Mouse (Mus musculus): ENCODE data around the gene Gper1. TPM values are rescaled to one million over a fixed set of nuclear protein-coding genes. Genes with fewer than 3 reads are reported as not detected.

Gper1 gene
- total RNA-seq, 2 experiments from 2014 or later, result 2.2 to 2.4 TPM

DNA sequence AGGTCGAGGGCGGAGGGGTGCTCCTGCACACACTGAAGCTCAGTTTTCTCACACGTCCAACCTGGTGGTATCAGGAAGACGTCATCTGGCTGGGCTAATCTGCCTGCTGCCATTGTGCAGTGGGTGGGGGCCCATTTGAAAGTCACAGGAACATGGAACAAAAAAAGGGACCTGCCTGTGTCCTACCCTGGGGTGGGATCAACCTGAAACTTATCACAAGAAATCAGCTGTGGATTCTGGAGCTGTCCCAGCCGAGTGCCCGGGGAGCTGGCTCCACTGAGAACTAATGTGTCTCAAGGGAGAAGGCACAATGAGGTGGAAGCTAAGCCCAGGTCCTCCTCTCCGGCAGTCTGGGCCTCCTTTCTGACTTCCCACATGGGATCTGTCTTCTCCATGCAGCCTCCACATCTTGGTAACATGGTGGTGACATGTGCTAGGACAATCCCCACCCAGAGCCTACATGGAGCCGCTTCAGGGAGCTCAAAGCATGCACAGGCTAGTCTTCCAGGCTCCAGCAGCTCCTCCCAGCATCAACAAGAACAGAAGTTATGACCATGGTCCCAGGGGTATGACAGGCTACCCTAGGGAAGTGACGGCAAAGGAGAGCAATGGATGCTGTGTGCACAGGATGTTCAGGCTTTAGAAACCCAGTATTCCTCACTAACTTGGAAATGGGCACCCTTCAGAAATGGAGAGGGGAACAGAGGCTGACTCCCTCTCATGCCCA lies 11.1 kb downstream of the Gper1 start:
- intact Hi-C loops (cut with DNase I; ENCODE audit: low total_unique reads), result no loop called here
- no peak for DNase-seq

DNA sequence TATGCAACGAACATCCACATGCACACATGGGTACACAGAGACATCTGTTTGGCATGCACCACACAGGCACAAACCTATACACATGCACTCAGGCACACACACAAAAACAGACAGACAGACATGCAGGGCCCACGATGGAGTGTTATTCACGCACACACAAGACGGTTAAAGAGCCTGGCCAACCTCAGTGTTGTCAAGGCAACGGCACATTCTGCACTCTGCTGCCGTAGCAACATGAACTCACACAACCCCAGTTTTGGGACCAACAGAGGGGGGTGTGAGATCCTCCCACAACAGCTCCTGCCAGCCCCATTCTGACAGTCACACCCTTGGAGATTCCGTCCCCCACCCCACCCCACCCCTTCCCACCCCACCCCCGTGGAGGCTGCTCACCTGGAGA lies 12.0 kb downstream of the Gper1 start:
- intact Hi-C loops (cut with DNase I; ENCODE audit: low total_unique reads), result no loop called here
- peak; percentile 39 for DNase-seq

DNA sequence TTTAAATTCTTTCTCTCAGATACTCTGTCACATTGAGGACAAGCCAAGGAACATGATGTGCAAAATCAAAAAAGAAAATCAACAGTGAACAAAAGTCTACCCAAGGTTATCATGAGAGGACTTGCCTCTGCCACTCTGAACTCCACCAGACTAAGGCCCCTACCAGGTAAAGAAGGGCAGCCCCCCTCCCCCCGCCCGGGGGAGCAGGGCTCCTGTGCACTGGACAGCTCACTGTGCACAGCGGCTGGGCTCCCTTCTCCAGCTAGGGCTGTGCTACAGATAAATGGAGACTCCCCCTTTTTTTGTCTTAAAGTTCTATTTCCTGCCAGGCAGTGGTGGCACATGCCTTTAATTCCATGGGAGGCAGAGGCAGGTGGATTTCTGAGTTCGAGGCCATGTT lies 14.8 kb downstream of the Gper1 start:
- DNase-seq, result no peak
- intact Hi-C loops (cut with DNase I; ENCODE audit: low total_unique reads), result no loop called here

GRCm38 (mm10) chr5:139438440-139438839 lies 15.5 kb downstream of the Gper1 start:
- DNase-seq, result no peak
- intact Hi-C loops (cut with DNase I; ENCODE audit: low total_unique reads), result no loop called here

DNA sequence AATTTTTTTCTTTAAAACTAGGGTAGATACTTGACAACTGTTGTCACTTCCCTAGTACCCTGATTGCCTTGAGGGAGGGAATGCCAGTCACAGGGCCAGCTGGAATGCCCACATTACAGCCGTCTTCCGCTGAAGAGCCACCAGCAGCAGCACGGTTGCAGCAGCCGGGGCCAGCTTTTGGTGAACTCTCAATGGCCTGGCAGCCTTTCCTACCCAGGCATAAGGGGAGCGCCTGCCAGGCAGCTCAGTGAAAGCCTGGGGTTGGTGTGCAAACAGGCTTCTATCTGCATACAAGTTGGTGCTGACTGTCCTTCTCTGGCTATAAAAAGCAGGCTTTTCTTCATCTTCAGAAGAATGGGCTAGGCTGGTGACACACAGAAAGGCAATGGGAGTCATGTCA lies 17.5 kb downstream of the Gper1 start:
- intact Hi-C loops (cut with DNase I; ENCODE audit: low total_unique reads), result no loop called here

DNA sequence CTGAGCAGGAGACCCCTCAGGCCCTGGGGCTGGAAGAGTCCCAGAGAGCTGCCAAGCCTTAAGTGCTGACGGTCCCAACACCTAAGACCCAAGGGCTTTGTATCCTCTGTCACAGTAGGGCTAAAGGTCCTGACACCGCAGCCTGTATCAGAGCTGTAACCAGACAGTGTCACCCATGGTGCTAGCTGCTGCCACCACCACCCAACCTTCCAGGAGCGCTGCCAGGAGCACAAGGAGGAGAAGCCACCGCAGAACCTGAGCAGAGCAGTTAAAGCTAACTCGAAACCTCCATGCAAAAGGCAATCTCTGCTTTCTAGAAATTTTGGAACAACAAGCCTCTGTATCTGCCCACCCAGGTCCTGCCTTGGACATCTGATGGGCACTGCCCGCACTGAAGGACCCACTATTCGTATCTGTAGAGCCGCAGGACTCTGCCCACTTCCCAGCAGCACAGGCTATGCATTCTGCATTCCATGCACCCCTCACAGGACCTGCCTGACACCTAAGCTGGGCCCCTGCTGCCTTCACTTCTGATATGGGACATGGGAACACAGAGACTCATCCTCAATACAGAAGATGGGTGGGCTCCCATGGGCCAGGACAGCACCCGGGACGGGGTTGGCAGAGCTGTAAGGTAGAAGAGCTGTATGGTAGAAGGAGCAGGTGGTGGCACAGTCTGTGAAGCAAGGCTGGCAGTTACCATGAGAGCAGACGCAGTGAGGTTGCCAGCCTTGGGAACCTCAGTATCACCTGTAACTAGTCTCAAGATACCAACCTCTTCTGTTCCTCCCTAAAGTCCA lies 18.2 kb downstream of the Gper1 start:
- intact Hi-C loops (cut with DNase I; ENCODE audit: low total_unique reads), result no loop called here
- DNase-seq, result no peak

More for the DNA sequence above, 17.5 kb downstream of the Gper1 start:
- peak; percentile 49 for DNase-seq

- intact Hi-C loops (cut with DNase I; ENCODE audit: low total_unique reads), result no loop called here
- DNase-seq, result no peak
These were observed 18.7 kb downstream of the Gper1 start for GRCm38 (mm10) chr5:139441726-139442018.

- intact Hi-C loops (cut with DNase I; ENCODE audit: low total_unique reads), result no loop called here
- no peak for DNase-seq
These were observed 19.5 kb downstream of the Gper1 start for GRCm38 (mm10) chr5:139442428-139442827.

- DNase-seq, result no peak
- intact Hi-C loops (cut with DNase I; ENCODE audit: low total_unique reads), result no loop called here
These were observed 20.0 kb downstream of the Gper1 start for GRCm38 (mm10) chr5:139442962-139443361.

GRCm38 (mm10) chr5:139445258-139445657 lies 22.3 kb downstream of the Gper1 start:
- intact Hi-C loops (cut with DNase I; ENCODE audit: low total_unique reads), result no loop called here
- DNase-seq, result no peak

DNA sequence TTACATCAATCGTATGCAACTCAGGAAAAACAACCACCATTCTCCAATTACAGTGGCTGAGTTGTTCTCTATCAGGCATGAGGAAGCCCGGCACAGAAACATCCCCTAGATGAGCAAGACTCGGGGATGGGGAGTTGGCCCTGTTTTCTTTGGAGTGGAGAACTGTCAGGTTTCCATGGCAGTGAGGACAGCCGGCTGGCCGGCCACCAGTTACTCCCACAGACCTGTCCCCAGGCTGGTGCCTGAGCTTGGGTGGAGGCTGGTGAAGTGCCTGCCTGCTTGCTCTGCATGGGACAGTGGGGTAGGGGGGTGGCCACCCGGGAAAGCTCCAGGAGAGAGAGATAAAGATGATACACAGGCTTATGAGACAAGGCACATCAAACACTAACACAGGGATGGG lies 25.1 kb downstream of the Gper1 start:
- DNase-seq, result no peak
- intact Hi-C loops (cut with DNase I; ENCODE audit: low total_unique reads), result no loop called here

GRCm38 (mm10) chr5:139449161-139449791 lies 26.3 kb downstream of the Gper1 start:
- intact Hi-C loops (cut with DNase I; ENCODE audit: low total_unique reads), result no loop called here
- DNase-seq, result no peak

GRCm38 (mm10) chr5:139449926-139450325 lies 27.0 kb downstream of the Gper1 start:
- intact Hi-C loops (cut with DNase I; ENCODE audit: low total_unique reads), result no loop called here
- DNase-seq, result no peak

DNA sequence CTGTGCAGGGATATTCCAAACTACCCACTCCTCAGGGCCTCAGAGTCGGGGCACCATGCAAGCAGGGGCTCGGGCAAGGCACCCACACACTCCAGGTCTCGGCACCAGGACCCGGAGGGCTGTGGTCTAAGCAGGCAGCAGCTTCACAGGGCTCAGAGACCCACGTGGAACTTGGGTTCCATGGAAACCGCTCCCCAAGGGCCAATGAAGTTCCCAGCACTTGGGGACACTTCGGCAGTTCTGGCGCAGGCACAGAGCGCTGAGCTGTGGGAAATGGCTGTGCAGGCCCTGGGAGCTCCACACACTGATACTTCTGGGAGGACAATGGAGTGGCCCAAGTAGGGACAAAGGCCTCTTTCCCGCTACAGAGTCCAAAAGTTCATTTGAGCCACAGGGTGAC lies 30.1 kb downstream of the Gper1 start:
- intact Hi-C loops (cut with DNase I; ENCODE audit: low total_unique reads), result no loop called here
- no peak for DNase-seq

DNA sequence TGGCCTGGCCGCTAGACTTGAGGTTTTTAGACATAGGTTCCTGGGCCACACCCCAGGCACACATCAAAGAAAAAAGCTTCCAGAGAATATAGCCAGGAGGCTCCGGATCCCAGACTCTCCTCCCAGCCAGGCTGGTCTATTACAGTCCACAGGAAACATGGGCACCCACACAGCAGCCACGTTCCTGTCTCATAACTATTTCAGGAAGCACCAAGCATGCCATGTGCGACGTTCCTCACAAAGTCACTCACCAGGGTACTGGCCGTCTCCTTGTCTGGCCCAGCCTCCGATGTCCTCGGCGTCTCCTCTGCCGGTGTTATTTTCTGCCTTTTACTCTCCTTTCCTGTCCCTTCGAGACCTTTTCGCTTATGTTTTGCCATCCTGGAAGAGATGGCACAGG lies 32.2 kb downstream of the Gper1 start:
- no peak for DNase-seq
- intact Hi-C loops (cut with DNase I; ENCODE audit: low total_unique reads), result no loop called here

- no peak for DNase-seq
- intact Hi-C loops (cut with DNase I; ENCODE audit: low total_unique reads), result no loop called here
These were observed 34.3 kb downstream of the Gper1 start for GRCm38 (mm10) chr5:139457241-139457640.

- intact Hi-C loops (cut with DNase I; ENCODE audit: low total_unique reads), result loop anchor here (5.0 kb wide), 1 partner anchor 48 kb away; no protein-coding TSS in a partner anchor
- no peak for DNase-seq
These were observed 37.0 kb downstream of the Gper1 start for GRCm38 (mm10) chr5:139459938-139460337.

- intact Hi-C loops (cut with DNase I; ENCODE audit: low total_unique reads), result loop anchor here (5.0 kb wide), 1 partner anchor 48 kb away; no protein-coding TSS in a partner anchor
- peak; percentile 98 for DNase-seq
These were observed 37.6 kb downstream of the Gper1 start, which contains the start of gene 3110082I17Rik for GRCm38 (mm10) chr5:139460384-139461067. Gene 3110082I17Rik (minus strand): TSS chr5:139460527.

DNA sequence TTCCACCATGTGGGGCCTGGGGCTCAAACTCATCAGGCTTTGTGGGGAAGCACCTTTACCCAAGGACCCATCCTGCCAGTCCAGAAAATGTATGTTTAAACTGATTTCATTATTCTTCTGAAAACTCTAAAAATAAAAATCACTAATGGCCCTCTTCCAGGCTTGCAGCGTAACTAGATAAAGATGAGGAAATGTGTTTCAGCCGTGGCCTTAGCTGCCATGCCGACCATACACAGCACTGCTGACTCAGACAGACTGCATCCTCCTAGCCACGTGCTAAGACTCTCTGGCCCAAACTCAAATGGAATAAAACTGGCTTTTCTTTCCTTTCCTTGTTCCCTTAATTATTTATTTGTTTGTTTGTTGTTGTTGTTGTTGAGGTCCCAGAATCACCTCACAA lies 41.9 kb downstream of the Gper1 start:
- no peak for DNase-seq
- intact Hi-C loops (cut with DNase I; ENCODE audit: low total_unique reads), result loop anchor here (5.0 kb wide), 2 partner anchors 53 to 103 kb away; no protein-coding TSS in a partner anchor

GRCm38 (mm10) chr5:139466373-139466772 lies 43.4 kb downstream of the Gper1 start:
- no peak for DNase-seq
- intact Hi-C loops (cut with DNase I; ENCODE audit: low total_unique reads), result loop anchor here (5.0 kb wide), 1 partner anchor 104 kb away; no protein-coding TSS in a partner anchor

Measured in gastrocnemius, postnatal 14 days (tissue).